Mouse (Mus musculus) embryonic fibroblast, embryonic 13.5 days (primary cell): Measurements from ENCODE around the gene Dnah11.

Experiments used
- CTCF ChIP-seq: IDR thresholded peaks from 2 replicates; pipeline ENCODE4 v1.5.1; 2011; ENCODE audit warnings: mild to moderate bottlenecking, control low read depth, low read length, moderate library complexity, borderline replicate concordance; ENCODE audit not compliant: insufficient read depth
- POLR2A ChIP-seq: IDR thresholded peaks from 2 replicates; pipeline ENCODE4 v1.6.1; 2011; ENCODE audit warnings: low read depth, mild to moderate bottlenecking, control low read depth, low read length, moderate library complexity

DNA sequence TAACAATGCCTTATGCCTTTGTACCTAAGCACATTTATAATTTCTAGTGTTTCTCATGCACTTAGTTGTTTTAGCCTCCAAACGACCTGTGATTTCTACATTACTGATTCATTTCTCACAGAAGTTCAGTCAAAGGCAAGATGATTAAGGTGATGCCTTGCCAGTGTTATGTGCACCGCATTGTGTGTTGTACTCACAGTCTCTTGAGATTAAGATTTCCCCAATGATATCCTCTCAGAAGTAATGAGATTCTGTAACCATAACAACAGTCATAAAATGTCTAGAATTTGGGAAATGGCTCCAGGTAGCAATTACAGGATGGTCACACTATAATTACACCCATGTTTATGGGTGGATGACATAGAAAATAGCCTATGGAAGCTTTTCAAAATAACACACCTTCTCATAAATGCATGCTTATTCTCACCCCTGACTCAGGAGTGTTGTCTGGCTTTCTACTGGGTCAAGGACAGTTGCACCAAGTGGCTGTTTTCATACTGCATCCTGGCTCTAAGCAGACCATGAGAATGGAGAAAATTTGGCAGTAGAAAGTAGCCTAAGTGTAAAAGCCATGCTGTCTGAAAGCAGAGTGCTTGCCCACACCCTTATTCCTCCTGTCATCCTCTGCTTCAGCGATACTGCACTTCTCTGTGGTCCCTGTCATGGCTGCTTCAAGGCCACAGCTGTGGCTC is 126.5 kb downstream of the Dnah11 start:
- TF ChIP-seq CTCF: no peak
- TF ChIP-seq POLR2A: no peak
